Mouse (Mus musculus) testis, adult 2 months (tissue): ENCODE measurements around the gene Chd3. TPM values are rescaled to one million over a fixed set of nuclear protein-coding genes. Genes with fewer than 3 reads are reported as not detected.

ENCODE experiments used
- H3K27ac ChIP-seq: fragments of 200-500 bp; 2 replicates; pipeline ENCODE4 v1.5.1; 2012; ENCODE audit warnings: low read depth, low read length; ENCODE audit not compliant: control insufficient read depth, insufficient read depth
- H3K27me3 ChIP-seq: fragments of 200-500 bp; 2 replicates; pipeline ENCODE4 v1.6.1; 2012; ENCODE audit warnings: mild to moderate bottlenecking, low read length, moderate library complexity; ENCODE audit not compliant: control insufficient read depth, insufficient read depth
- H3K36me3 ChIP-seq: fragments of 200-500 bp; 2 replicates; pipeline ENCODE4 v1.6.1; 2012; ENCODE audit warnings: mild to moderate bottlenecking, low read length; ENCODE audit not compliant: control insufficient read depth, insufficient read depth
- H3K4me1 ChIP-seq: fragments of 200-500 bp; 2 replicates; pipeline ENCODE4 v1.6.1; 2012; ENCODE audit warnings: low read length; ENCODE audit not compliant: control insufficient read depth, insufficient read depth
- H3K4me3 ChIP-seq: fragments of 200-500 bp; 2 replicates; pipeline ENCODE4 v1.5.1; 2012; ENCODE audit warnings: low read depth, mild to moderate bottlenecking, low read length, moderate library complexity, mixed read lengths; ENCODE audit not compliant: control insufficient read depth
- CTCF ChIP-seq: fragments of 200-500 bp; IDR thresholded peaks from 2 replicates; pipeline ENCODE4 v1.5.1; 2012; ENCODE audit warnings: low read depth, mild to moderate bottlenecking, inconsistent platforms, low read length, moderate library complexity; ENCODE audit not compliant: control insufficient read depth, insufficient read depth, insufficient replicate concordance
- POLR2A ChIP-seq: fragments of 200-500 bp; IDR thresholded peaks from 2 replicates; pipeline ENCODE4 v1.6.1; 2012; ENCODE audit warnings: low read depth, mild to moderate bottlenecking, inconsistent platforms, low read length, moderate library complexity; ENCODE audit not compliant: control insufficient read depth
- polyA plus RNA-seq: library from polyadenylated mRNA; depleted of rRNA; stranded (reverse); fragments of >200 nt; gene quantifications from 2 replicates; pipeline ENCODE4 v1.2.3, GENCODE M21; 2012

The Chd3 gene
- polyA plus RNA-seq, 1 experiment = 49.4 TPM

- H3K4me3 ChIP-seq = no peak overlapping the region
- peaks cover 21% of the 10 kb centered on the region for H3K4me1 ChIP-seq
- TF ChIP-seq POLR2A = no peak
- no peak for TF ChIP-seq CTCF
- H3K36me3 ChIP-seq = no peaks in the 10 kb centered on the region; the same call in 1 of the 2 replicates
- no peak overlapping the region for H3K27ac ChIP-seq
- no peaks in the 10 kb centered on the region for H3K27me3 ChIP-seq
Measured at GRCm38 (mm10) chr11:69405397-69406200, 36.4 kb upstream of the Chd3 start.

- peaks cover 27% of the 10 kb centered on the region for H3K4me1 ChIP-seq
- H3K4me3 ChIP-seq = no peak overlapping the region
- TF ChIP-seq POLR2A (no peak), CTCF (no peak)
- no peak overlapping the region for H3K27ac ChIP-seq
- no peaks in the 10 kb centered on the region; the same call in 1 of the 2 replicates for H3K36me3 ChIP-seq
- H3K27me3 ChIP-seq = no peaks in the 10 kb centered on the region
Measured at GRCm38 (mm10) chr11:69404595-69405396, 35.6 kb upstream of the Chd3 start.

GRCm38 (mm10) chr11:69403691-69404594 lies 34.7 kb upstream of the Chd3 start:
- H3K27me3 ChIP-seq = no peaks in the 10 kb centered on the region
- no peak overlapping the region; the same call in 1 of the 2 replicates for H3K4me3 ChIP-seq
- peaks cover 27% of the 10 kb centered on the region for H3K4me1 ChIP-seq
- no peak overlapping the region for H3K27ac ChIP-seq
- TF ChIP-seq POLR2A (no peak), CTCF (no peak)
- no peaks in the 10 kb centered on the region; the same call in 1 of the 2 replicates for H3K36me3 ChIP-seq

- peak overlapping the region; percentile 87 for H3K4me3 ChIP-seq
- H3K27ac ChIP-seq = no peak overlapping the region
- no peaks in the 10 kb centered on the region; the same call in 1 of the 2 replicates for H3K36me3 ChIP-seq
- H3K27me3 ChIP-seq = no peaks in the 10 kb centered on the region
- peaks cover 29% of the 10 kb centered on the region for H3K4me1 ChIP-seq
- no peak for TF ChIP-seq CTCF
- TF ChIP-seq POLR2A = no peak
Measured at GRCm38 (mm10) chr11:69401987-69402386, 32.8 kb upstream of the Chd3 start.

- TF ChIP-seq CTCF (peak; percentile 83), POLR2A (peak; percentile 73)
- no peaks in the 10 kb centered on the region; the same call in 1 of the 2 replicates for H3K36me3 ChIP-seq
- H3K27me3 ChIP-seq = no peaks in the 10 kb centered on the region
- peak overlapping the region; percentile 75 for H3K27ac ChIP-seq
- peak overlapping the region; percentile 87 for H3K4me3 ChIP-seq
- H3K4me1 ChIP-seq = peaks cover 32% of the 10 kb centered on the region
Measured at GRCm38 (mm10) chr11:69401210-69401637, 32.0 kb upstream of the Chd3 start.

GRCm38 (mm10) chr11:69400083-69400850 lies 31.1 kb upstream of the Chd3 start:
- H3K27me3 ChIP-seq = no peaks in the 10 kb centered on the region
- peaks cover 32% of the 10 kb centered on the region for H3K4me1 ChIP-seq
- peak overlapping the region; percentile 87 for H3K4me3 ChIP-seq
- TF ChIP-seq POLR2A (peak; percentile 13; the same call in 1 of the 2 replicates), CTCF (no peak)
- H3K36me3 ChIP-seq = no peaks in the 10 kb centered on the region; the same call in 1 of the 2 replicates
- peak overlapping the region; percentile 67 for H3K27ac ChIP-seq
